8 mouse cellular contexts compared by ENCODE assay signal in the genomic region with DNA sequence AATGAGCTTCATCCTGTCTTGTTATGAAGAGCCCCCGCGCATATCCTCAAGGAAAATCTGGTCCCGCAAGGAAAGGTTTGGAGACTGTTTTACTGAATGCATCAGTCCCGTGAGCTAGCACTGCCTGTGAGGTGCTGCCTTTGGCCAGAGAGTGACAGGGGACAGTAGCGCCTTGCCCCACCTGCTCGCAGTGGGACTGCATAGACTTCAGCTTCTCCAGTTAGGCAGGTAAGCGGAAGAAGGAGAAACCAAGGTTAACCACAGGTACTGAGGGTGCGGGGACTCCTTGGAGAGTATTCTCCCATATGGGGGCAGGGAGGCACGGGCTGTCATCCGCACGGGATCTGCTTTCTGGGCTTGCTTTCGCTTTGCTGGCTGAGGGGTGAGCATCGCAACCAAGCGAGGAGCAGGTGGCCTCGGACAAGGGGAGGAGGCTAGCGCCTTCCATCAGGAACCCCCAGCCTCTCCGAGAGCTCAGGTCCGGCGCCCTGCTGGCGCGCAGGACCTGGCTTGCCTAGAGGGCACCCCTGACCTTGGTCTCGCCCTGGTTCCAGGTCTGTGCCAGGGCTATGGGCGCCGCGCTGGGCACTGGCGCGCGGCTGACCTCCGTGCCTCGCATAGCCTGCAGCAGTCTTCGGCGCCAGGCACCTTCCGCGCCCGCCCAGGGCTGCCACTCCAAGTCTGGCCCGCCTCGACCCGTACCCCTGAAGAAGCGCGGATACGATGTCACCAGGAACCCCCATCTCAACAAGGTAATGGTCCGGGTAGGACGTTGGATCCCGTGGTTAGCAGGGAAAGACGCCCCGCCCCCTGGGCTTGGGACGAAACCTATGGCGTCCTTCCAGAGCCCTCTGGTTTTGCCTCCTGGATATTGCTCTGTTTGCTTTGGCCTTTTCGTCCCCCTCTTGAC. TPM values are rescaled to one million over a fixed set of nuclear protein-coding genes. Genes with fewer than 3 reads are reported as not detected.
DNase-seq lines count a peak whose midpoint lies in the region; ATAC-seq lines count a peak whose summit lies in the region.

A gene (plus strand): TSS at position 51 of the 910 bp plus-strand sequence.

- H3K27ac ChIP-seq in forebrain, embryonic 14.5 days (ENCODE audit: low read depth, low read length): no peak within 1 kb of the TSS
- peak within 1 kb of the TSS; percentile 30 for H3K27ac ChIP-seq in heart, embryonic 16.5 days (ENCODE audit: low read length)
- no peak within 1 kb of the TSS for H3K27ac ChIP-seq in liver, embryonic 12.5 days
- H3K27ac ChIP-seq in neural tube, embryonic 12.5 days: no peak within 1 kb of the TSS

- peak within 1 kb of the TSS; percentile 60 for H3K4me3 ChIP-seq in forebrain, embryonic 14.5 days (ENCODE audit: low read depth, low read length)
- peak within 1 kb of the TSS; percentile 65 for H3K4me3 ChIP-seq in heart, embryonic 16.5 days (ENCODE audit: low read length)
- peak within 1 kb of the TSS; percentile 49 for H3K4me3 ChIP-seq in liver, embryonic 12.5 days
- H3K4me3 ChIP-seq in neural tube, embryonic 12.5 days: peak within 1 kb of the TSS; percentile 67

- no peaks in the 10 kb centered on the region for H3K36me3 ChIP-seq in forebrain, embryonic 14.5 days (ENCODE audit: control insufficient read depth, insufficient read depth, low read length)
- H3K36me3 ChIP-seq in heart, embryonic 16.5 days (ENCODE audit: control insufficient read depth, insufficient read depth): no peaks in the 10 kb centered on the region
- no peaks in the 10 kb centered on the region for H3K36me3 ChIP-seq in liver, embryonic 12.5 days
- H3K36me3 ChIP-seq in neural tube, embryonic 12.5 days: no peaks in the 10 kb centered on the region

- 0 out of 2 replicates have a peak, but pooled peaks cover 6% of the 10 kb centered on the region for H3K4me1 ChIP-seq in forebrain, embryonic 14.5 days (ENCODE audit: control insufficient read depth, insufficient read depth, low read length)
- H3K4me1 ChIP-seq in heart, embryonic 16.5 days (ENCODE audit: control insufficient read depth, insufficient read depth, low read length): peaks cover 8% of the 10 kb centered on the region; the same call in 1 of the 2 replicates
- no peaks in the 10 kb centered on the region for H3K4me1 ChIP-seq in liver, embryonic 12.5 days
- peaks cover 7% of the 10 kb centered on the region; the same call in 1 of the 2 replicates for H3K4me1 ChIP-seq in neural tube, embryonic 12.5 days

- H3K27me3 ChIP-seq in forebrain, embryonic 14.5 days (replicated peaks; ENCODE audit: control insufficient read depth, insufficient read depth, low read length): no peaks in the 10 kb centered on the region
- H3K27me3 ChIP-seq in heart, embryonic 16.5 days (ENCODE audit: control insufficient read depth, insufficient read depth, low read length): no peaks in the 10 kb centered on the region
- peaks cover 14% of the 10 kb centered on the region for H3K27me3 ChIP-seq in liver, embryonic 12.5 days (replicated peaks)
- H3K27me3 ChIP-seq in neural tube, embryonic 12.5 days (replicated peaks): no peaks in the 10 kb centered on the region

- WGBS in forebrain, embryonic 14.5 days: 5% methylated on average over 48 of the region's 49 CpGs
- 6% methylated on average over 49 of the region's 49 CpGs for WGBS in heart, embryonic 16.5 days
- 7% methylated on average over 49 of the region's 49 CpGs for WGBS in liver, embryonic 12.5 days (ENCODE audit: insufficient replicate concordance)
- WGBS in neural tube, embryonic 12.5 days: 5% methylated on average over 49 of the region's 49 CpGs

- no peaks in the 10 kb centered on the region for H3K9me3 ChIP-seq in forebrain, embryonic 14.5 days (replicated peaks; ENCODE audit: control insufficient read depth, low read length)
- H3K9me3 ChIP-seq in heart, embryonic 16.5 days (replicated peaks; ENCODE audit: control insufficient read depth, low read length): no peaks in the 10 kb centered on the region
- no peaks in the 10 kb centered on the region for H3K9me3 ChIP-seq in liver, embryonic 12.5 days (replicated peaks)
- no peaks in the 10 kb centered on the region for H3K9me3 ChIP-seq in neural tube, embryonic 12.5 days

- peak within 1 kb of the TSS; percentile 99 for H3K4me2 ChIP-seq in forebrain, embryonic 14.5 days (ENCODE audit: low read length)
- H3K4me2 ChIP-seq in heart, embryonic 16.5 days (ENCODE audit: low read depth, low read length): peak within 1 kb of the TSS; percentile 91
- H3K4me2 ChIP-seq in liver, embryonic 12.5 days: peak within 1 kb of the TSS; percentile 68
- H3K4me2 ChIP-seq in neural tube, embryonic 12.5 days (replicated peaks): peak within 1 kb of the TSS; percentile 100

- peak; percentile 81 for ATAC-seq in cerebellum, adult (ENCODE audit: insufficient number of reproducible peaks, low FRiP score, low TSS enrichment)
- ATAC-seq in forebrain, embryonic 14.5 days: peak; percentile 81
- peak; percentile 63 for ATAC-seq in heart, embryonic 16.5 days (replicated peaks; ENCODE audit: extremely low read depth, insufficient read depth, low FRiP score)
- ATAC-seq in liver, embryonic 12.5 days: 0 out of 2 replicates have a peak, but pooled peaks have one; percentile 27
- peak; percentile 82 for ATAC-seq in neural tube, embryonic 12.5 days (ENCODE audit: low FRiP score, low read depth)

- H3K9ac ChIP-seq in forebrain, embryonic 14.5 days (ENCODE audit: low read length): peak within 1 kb of the TSS; percentile 74
- peak within 1 kb of the TSS; percentile 79 for H3K9ac ChIP-seq in heart, embryonic 16.5 days (ENCODE audit: low read length)
- H3K9ac ChIP-seq in liver, embryonic 12.5 days: no peak within 1 kb of the TSS
- peak within 1 kb of the TSS; percentile 76 for H3K9ac ChIP-seq in neural tube, embryonic 12.5 days

- DNase-seq in ES-CJ7 (ENCODE audit: low read depth, low spot score): peak; percentile 3
- DNase-seq in forebrain, embryonic 14.5 days (ENCODE audit: low spot score): peak; percentile 62
- peak; percentile 88 to 89 for DNase-seq in kidney, postnatal 25 days
- peak; percentile 17 for DNase-seq in yolk sac, embryonic 10.5 days (ENCODE audit: low spot score)

RNA-seq across cellular contexts. Expression of the gene that starts here (rescaled TPM):
- 3.2 and 5.0 TPM in 2 replicates for polyA plus RNA-seq in forebrain, embryonic 14.5 days (2014; fragmentation: Nextera tagmentation; extraction: Ambion mirVana)
- 9.0 and 10.8 TPM in 2 replicates for polyA plus RNA-seq in heart, embryonic 16.5 days (2015; fragmentation: Nextera tagmentation; extraction: Ambion mirVana)
- polyA plus RNA-seq in liver, embryonic 12.5 days (2016; fragmentation: Nextera tagmentation; extraction: Ambion mirVana): 0.12 and 0.17 TPM in 2 replicates
- 1.1 and 1.9 TPM in 2 replicates for polyA plus RNA-seq in neural tube, embryonic 12.5 days (2016; fragmentation: Nextera tagmentation; extraction: Ambion mirVana)

Comparison
In these comparisons a context has a peak if more than half of its experiments do, and no peak if none do; other contexts are left out.
1. Peak in ATAC-seq, H3K4me3 ChIP-seq and H3K4me2 ChIP-seq in liver, embryonic 12.5 days; RNA of the gene not detected or under 1 TPM.
2. DNase-seq: peak in every context shown above with its lines; median percentile 88 in kidney, postnatal 25 days; 62 in forebrain, embryonic 14.5 days; 17 in yolk sac, embryonic 10.5 days; 3 in ES-CJ7.
3. ATAC-seq: peak in every context shown above with its lines; median percentile 82 in neural tube, embryonic 12.5 days; 81 in cerebellum, adult; 81 in forebrain, embryonic 14.5 days; 63 in heart, embryonic 16.5 days; 27 in liver, embryonic 12.5 days.